Mouse (Mus musculus) limb, embryonic 14.5 days (tissue): Measurements from ENCODE around the gene Hras. TPM values are rescaled to one million over a fixed set of nuclear protein-coding genes. Genes with fewer than 3 reads are reported as not detected.

Source experiments
- ATAC-seq: fragments of 200-750 bp; cut with Nextera tagmentation; 2 replicates; pipeline ENCODE4 v1.8.0; 2017; ENCODE audit warnings: low read depth, moderate number of reproducible peaks, moderate TSS enrichment; ENCODE audit not compliant: low FRiP score
- DNase-seq: peaks from one replicate; pipeline ENCODE4 v3.0.0-alpha.2; 2015; ENCODE audit warnings: low spot score
- H3K27ac ChIP-seq: fragments of 300-500 bp; sonication (generic); replicated peaks from 2 replicates; pipeline ENCODE4 v1.5.1; 2014; ENCODE audit warnings: low read depth, mild to moderate bottlenecking, low read length, moderate library complexity, mixed read lengths
- H3K27me3 ChIP-seq: fragments of 300-500 bp; sonication (generic); 2 replicates; pipeline ENCODE4 v1.6.1; 2014; ENCODE audit warnings: low read length, mixed read lengths; ENCODE audit not compliant: control insufficient read depth, insufficient read depth
- H3K36me3 ChIP-seq: fragments of 300-500 bp; sonication (generic); 2 replicates; pipeline ENCODE4 v1.6.1; 2014; ENCODE audit warnings: mild to moderate bottlenecking, low read length, moderate library complexity, mixed read lengths; ENCODE audit not compliant: control insufficient read depth, insufficient read depth
- H3K4me1 ChIP-seq: fragments of 300-500 bp; sonication (generic); 2 replicates; pipeline ENCODE4 v1.6.1; 2014; ENCODE audit warnings: antibody characterized with exemption, low read length, mixed read lengths; ENCODE audit not compliant: control insufficient read depth, insufficient read depth
- H3K4me2 ChIP-seq: fragments of 300-500 bp; sonication (generic); replicated peaks from 2 replicates; pipeline ENCODE4 v1.6.1; 2014; ENCODE audit warnings: low read depth, mild to moderate bottlenecking, low read length, moderate library complexity; ENCODE audit not compliant: severe bottlenecking
- H3K4me3 ChIP-seq: fragments of 300-500 bp; sonication (generic); replicated peaks from 2 replicates; pipeline ENCODE4 v1.5.1; 2014; ENCODE audit warnings: low read length
- H3K9ac ChIP-seq: fragments of 300-500 bp; sonication (generic); 2 replicates; pipeline ENCODE4 v1.6.1; 2014; ENCODE audit warnings: mild to moderate bottlenecking, low read depth, low read length, moderate library complexity; ENCODE audit not compliant: severe bottlenecking
- H3K9me3 ChIP-seq: fragments of 300-500 bp; sonication (generic); 2 replicates; pipeline ENCODE4 v1.6.1; 2016; ENCODE audit warnings: low read length; ENCODE audit not compliant: control insufficient read depth
- POLR2A ChIP-seq: fragments of 200-500 bp; IDR thresholded peaks from 2 replicates; pipeline ENCODE4 v1.8.0; 2012; ENCODE audit warnings: inconsistent platforms, mild to moderate bottlenecking, moderate library complexity, borderline replicate concordance; ENCODE audit not compliant: insufficient read depth, insufficient read length; ENCODE audit errors: extremely low read depth
- WGBS: fragments of 180-500 bp; shearing (Covaris S2); extraction: QIAGEN DNeasy Blood & Tissue Kit; methylation state at CpG from one replicate; pipeline ENCODE4 v1.1.7; 2014; 5-methylcytosine and 5-hydroxymethylcytosine counted together
- polyA plus RNA-seq, 2 experiments: library from polyadenylated mRNA; depleted of rRNA in 1 of 2; stranded (reverse) in 1 of 2; unstranded in 1 of 2; fragments of >200 nt; fragmentation: Nextera tagmentation in 1 of 2; extraction: Ambion mirVana in 1 of 2; gene quantifications; 2 replicates each; pipeline versions ENCODE4 v1.2.1 to v1.2.3; 2012 to 2014

Gene Hras
- polyA plus RNA-seq, 2 experiments: 112 to 143 TPM

- Histone ChIP-seq H3K36me3 (peaks cover 15% of the 10 kb centered on the region), H3K4me3 (no peak overlapping the region), H3K27ac (no peak overlapping the region), H3K4me1 (peaks cover 5% of the 10 kb centered on the region; the same call in 1 of the 2 replicates), H3K4me2 (no peak overlapping the region), H3K27me3 (no peaks in the 10 kb centered on the region), H3K9ac (no peak overlapping the region), H3K9me3 (no peaks in the 10 kb centered on the region)
- DNase-seq: no peak
- no peak for TF ChIP-seq POLR2A
- no peak for ATAC-seq
- 70% methylated on average over 3 of the region's 3 CpGs for WGBS
Measured at GRCm38 (mm10) chr7:141214310-141214709, 20.5 kb upstream of the Hras start.

DNA sequence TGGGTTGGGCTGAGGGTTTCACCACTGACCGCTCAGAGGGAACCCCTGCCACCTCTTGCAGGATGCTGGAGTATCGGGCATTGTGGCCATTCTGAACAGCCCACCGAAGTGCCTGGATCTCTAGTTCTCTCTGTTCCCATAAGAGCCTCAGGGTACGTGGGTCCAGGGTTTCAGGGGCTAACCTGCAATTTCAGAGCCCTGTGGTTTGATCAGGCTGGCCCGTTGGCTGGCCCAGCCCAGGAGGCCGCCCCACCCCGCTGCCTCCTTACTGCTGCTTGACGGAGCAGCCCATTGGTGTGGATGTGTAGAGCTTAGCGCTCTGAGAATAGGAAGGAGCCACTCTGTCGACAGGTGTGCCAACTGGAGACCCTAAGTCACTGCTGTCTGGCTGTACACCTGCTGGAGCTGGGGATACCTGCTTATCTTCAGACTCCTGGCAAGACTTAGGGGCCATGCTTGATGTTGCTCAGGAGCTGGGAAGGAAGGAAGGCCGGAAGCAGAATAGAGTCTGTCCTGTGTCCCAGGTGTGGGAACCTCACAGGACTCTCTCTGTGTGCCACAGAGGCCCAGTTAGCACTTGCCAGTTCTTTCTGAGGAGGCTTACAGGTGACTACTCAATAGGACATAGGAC is 19.9 kb upstream of the Hras start, which contains the start of gene Lmntd2:
TSS of gene Lmntd2 (minus strand) at position 476 of the 631 bp plus-strand sequence.
- ATAC-seq (no peak), DNase-seq (no peak)
- H3K27me3 ChIP-seq: no peaks in the 10 kb centered on the region
- peak within 1 kb of the TSS; percentile 88 for H3K4me2 ChIP-seq
- WGBS: 87% methylated on average over 11 of the region's 11 CpGs
- H3K27ac ChIP-seq: peak within 1 kb of the TSS; percentile 77; the same call in 1 of the 2 replicates
- peaks cover 5% of the 10 kb centered on the region; the same call in 1 of the 2 replicates for H3K4me1 ChIP-seq
- H3K9me3 ChIP-seq: no peaks in the 10 kb centered on the region
- TF ChIP-seq POLR2A: no peak
- H3K9ac ChIP-seq: peak within 1 kb of the TSS; percentile 68; the same call in 1 of the 2 replicates
- peaks cover 13% of the 10 kb centered on the region for H3K36me3 ChIP-seq
- H3K4me3 ChIP-seq: peak within 1 kb of the TSS; percentile 59

DNA sequence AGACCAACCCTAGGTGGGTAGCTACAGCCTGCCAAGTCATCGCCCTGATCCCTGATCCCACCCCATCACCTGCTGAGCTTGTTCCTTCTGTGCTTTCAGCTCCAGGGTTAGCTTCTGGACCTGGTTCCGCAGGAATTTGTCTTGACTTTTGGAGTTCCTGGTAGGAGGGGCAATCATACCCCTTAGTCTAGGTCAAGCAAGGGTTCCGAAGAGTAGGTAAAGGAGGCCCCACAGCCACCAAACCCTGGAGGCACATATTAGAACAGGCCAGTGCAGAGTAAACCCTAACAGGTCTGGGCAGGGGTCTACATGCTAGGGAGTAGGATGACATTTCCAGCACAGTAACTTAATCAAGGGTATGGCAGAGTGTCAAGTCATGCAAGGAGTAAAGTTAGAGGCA is 19.3 kb upstream of the Hras start:
- H3K4me2 ChIP-seq: no peak overlapping the region
- H3K27ac ChIP-seq: no peak overlapping the region

DNA sequence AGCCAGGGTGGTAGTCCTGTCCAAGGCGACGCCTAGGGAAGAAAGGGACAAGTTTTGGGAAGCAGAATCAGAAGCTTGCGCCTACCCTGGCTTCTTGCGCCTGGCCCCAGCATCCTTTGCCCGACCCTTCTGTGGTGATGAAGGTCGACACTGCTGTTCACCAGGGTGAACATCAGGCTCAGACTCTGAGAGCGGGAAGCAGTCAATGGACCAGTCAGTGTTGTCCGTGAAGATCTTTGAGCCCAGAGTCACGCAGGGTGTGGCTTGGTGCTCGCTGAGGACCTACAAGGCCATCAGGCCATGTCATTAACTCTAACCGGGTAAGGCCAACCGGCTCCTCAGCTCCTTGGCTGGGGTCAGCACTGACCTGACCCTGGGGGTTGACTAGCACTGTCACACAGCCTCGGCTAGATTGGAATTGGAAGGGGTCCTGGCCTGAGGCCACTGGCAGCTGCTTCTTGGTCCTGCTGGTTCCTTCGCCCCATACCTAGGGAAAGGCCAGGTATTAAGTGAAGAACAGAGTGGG is 16.9 kb upstream of the Hras start:
- Histone ChIP-seq H3K36me3 (no peaks in the 10 kb centered on the region), H3K4me3 (no peak overlapping the region), H3K4me2 (no peak overlapping the region), H3K27me3 (no peaks in the 10 kb centered on the region), H3K9ac (no peak overlapping the region), H3K9me3 (no peaks in the 10 kb centered on the region), H3K4me1 (no peaks in the 10 kb centered on the region), H3K27ac (no peak overlapping the region)
- DNase-seq (no peak), ATAC-seq (no peak)
- no peak for TF ChIP-seq POLR2A
- 84% methylated on average over 14 of the region's 14 CpGs for WGBS

More for the DNA sequence above, 19.3 kb upstream of the Hras start:
- WGBS: 76% methylated on average over 3 of the region's 3 CpGs
- H3K27me3 ChIP-seq: no peaks in the 10 kb centered on the region
- DNase-seq (no peak), ATAC-seq (no peak)
- H3K4me1 ChIP-seq: peaks cover 5% of the 10 kb centered on the region; the same call in 1 of the 2 replicates
- H3K9me3 ChIP-seq: no peaks in the 10 kb centered on the region
- TF ChIP-seq POLR2A: no peak
- no peak overlapping the region for H3K4me3 ChIP-seq
- no peak overlapping the region for H3K9ac ChIP-seq
- peaks cover 10% of the 10 kb centered on the region for H3K36me3 ChIP-seq

- Histone ChIP-seq H3K9ac (no peak overlapping the region), H3K4me1 (no peaks in the 10 kb centered on the region), H3K4me3 (no peak overlapping the region), H3K4me2 (no peak overlapping the region), H3K27me3 (no peaks in the 10 kb centered on the region), H3K27ac (no peak overlapping the region), H3K36me3 (no peaks in the 10 kb centered on the region), H3K9me3 (no peaks in the 10 kb centered on the region)
- 73% methylated on average over 12 of the region's 12 CpGs for WGBS
- TF ChIP-seq POLR2A: no peak
- no peak for DNase-seq
- no peak for ATAC-seq
Measured at GRCm38 (mm10) chr7:141210137-141210536, 16.3 kb upstream of the Hras start.

DNA sequence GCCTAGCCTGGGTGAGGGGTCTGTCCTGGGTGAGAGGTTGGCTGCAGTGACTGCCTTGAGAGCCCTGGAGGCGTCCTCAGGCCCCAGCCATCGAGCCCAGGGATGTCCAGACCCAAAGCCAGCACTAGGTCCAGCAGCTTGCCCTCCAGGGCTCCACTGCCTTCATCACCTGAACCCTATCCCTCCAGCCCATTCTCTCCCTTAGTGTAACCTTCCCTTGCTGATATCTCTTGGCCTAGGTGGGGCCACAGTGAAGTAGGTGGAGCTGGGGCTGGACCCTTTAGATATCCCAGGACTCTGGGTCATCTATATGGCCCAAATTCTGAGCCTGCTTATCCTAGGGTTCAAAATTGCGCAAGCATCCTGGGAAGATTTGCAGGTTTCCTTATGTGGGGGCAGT is 15.7 kb upstream of the Hras start:
- WGBS: 79% methylated on average over 3 of the region's 3 CpGs
- DNase-seq (no peak), ATAC-seq (no peak)
- Histone ChIP-seq H3K27ac (no peak overlapping the region), H3K9ac (no peak overlapping the region), H3K4me2 (no peak overlapping the region), H3K4me1 (no peaks in the 10 kb centered on the region), H3K27me3 (no peaks in the 10 kb centered on the region), H3K4me3 (no peak overlapping the region), H3K36me3 (no peaks in the 10 kb centered on the region), H3K9me3 (no peaks in the 10 kb centered on the region)
- no peak for TF ChIP-seq POLR2A
